ENCODE assay signal across 9 mouse cellular contexts in genomic region chr1:153133865-153134781, GRCm38 (mm10). TPM values are rescaled to one million over a fixed set of nuclear protein-coding genes. Genes with fewer than 3 reads are reported as not detected.
A peak's percentile ranks its signal among the peaks of the same experiment; 100 is the strongest.
DNase-seq lines count a peak whose midpoint lies in the region; ATAC-seq and TF ChIP-seq lines count a peak whose summit lies in the region.
"Had no signal": no experiment of that assay in that cellular context is flagged by ENCODE, and none has a peak within 500 bp of the region (broad histone marks: within the 10 kb centered on the region; RNA-seq: fewer than 3 reads in every experiment).

No protein-coding gene starts in this region.

- peaks cover 17% of the 10 kb centered on the region for H3K4me1 ChIP-seq in hindbrain, embryonic 13.5 days (replicated peaks)
- H3K4me1 ChIP-seq in midbrain, embryonic 15.5 days, result peaks cover 5% of the 10 kb centered on the region; the same call in 1 of the 2 replicates
- H3K4me1 ChIP-seq in cerebellum, adult 2 months (ENCODE audit: control insufficient read depth, insufficient read depth, low read length), result peaks cover 4% of the 10 kb centered on the region; the same call in 1 of the 2 replicates

- no peak for TF ChIP-seq CTCF in layer of hippocampus, adult 2 months (conservative IDR thresholded peaks at IDR 0.05)
- TF ChIP-seq CTCF in gastrocnemius, adult 2 months (IDR thresholded peaks at IDR 0.05), result no peak
- TF ChIP-seq CTCF in cerebellum, adult 2 months (IDR thresholded peaks at IDR 0.05; ENCODE audit: borderline replicate concordance, insufficient read depth, low read depth, low read length), result no peak

- no peak overlapping the region for H3K4me3 ChIP-seq in layer of hippocampus, adult 2 months
- peak overlapping the region; percentile 5; the same call in 1 of the 2 replicates for H3K4me3 ChIP-seq in gastrocnemius, adult 2 months
- no peak overlapping the region for H3K4me3 ChIP-seq in hindbrain, embryonic 13.5 days
- no peak overlapping the region for H3K4me3 ChIP-seq in midbrain, embryonic 15.5 days
- H3K4me3 ChIP-seq in cerebellum, adult 2 months (replicated peaks; ENCODE audit: insufficient read depth, low read depth, low read length), result no peak overlapping the region

- intact Hi-C loops in gastrocnemius, adult 2 months (cut with DNase I), result no loop called here

- no peak overlapping the region for H3K4me2 ChIP-seq in hindbrain, embryonic 13.5 days
- no peak overlapping the region for H3K4me2 ChIP-seq in midbrain, embryonic 15.5 days

- no peaks in the 10 kb centered on the region for H3K27me3 ChIP-seq in hindbrain, embryonic 13.5 days
- no peaks in the 10 kb centered on the region for H3K27me3 ChIP-seq in midbrain, embryonic 15.5 days (replicated peaks)
- no peaks in the 10 kb centered on the region for H3K27me3 ChIP-seq in cerebellum, adult 2 months (ENCODE audit: control insufficient read depth, insufficient read depth, low read length)
- H3K27me3 ChIP-seq: Patski had no signal

- no peak for DNase-seq in layer of hippocampus, adult 2 months (ENCODE audit: low spot score in 2 of 2)
- no peak for DNase-seq in layer of hippocampus, adult 9-10 months (ENCODE audit: low spot score)
- DNase-seq in gastrocnemius, adult 2 months, result peak; percentile 62
- no peak for DNase-seq in cerebellum, adult 2 months
- DNase-seq in spleen, postnatal 4 days (ENCODE audit: low spot score in 2 of 2), result no peak

- 0 out of 2 replicates have a peak overlapping the region, but pooled peaks have one; percentile 18 for H3K27ac ChIP-seq in layer of hippocampus, adult 2 months
- peak overlapping the region; percentile 84 for H3K27ac ChIP-seq in gastrocnemius, adult 2 months
- H3K27ac ChIP-seq in hindbrain, embryonic 13.5 days, result peak overlapping the region; percentile 62
- H3K27ac ChIP-seq in midbrain, embryonic 15.5 days, result peak overlapping the region; percentile 29; the same call in 1 of the 2 replicates
- no peak overlapping the region for H3K27ac ChIP-seq in cerebellum, adult 2 months (ENCODE audit: insufficient read depth, low read length)

- H3K9me3 ChIP-seq in hindbrain, embryonic 13.5 days, result no peaks in the 10 kb centered on the region
- H3K9me3 ChIP-seq in midbrain, embryonic 15.5 days, result no peaks in the 10 kb centered on the region

- 18% methylated on average over 9 of the region's 9 CpGs for WGBS in hindbrain, embryonic 13.5 days
- WGBS in midbrain, embryonic 15.5 days, result 12% methylated on average over 9 of the region's 9 CpGs
- WGBS in cerebellum, adult 2 months, result 58% methylated on average over 9 of the region's 9 CpGs

- no peak overlapping the region for H3K9ac ChIP-seq in hindbrain, embryonic 13.5 days
- H3K9ac ChIP-seq in midbrain, embryonic 15.5 days, result no peak overlapping the region

- no peak for TF ChIP-seq POLR2A in cerebellum, adult 2 months (IDR thresholded peaks at IDR 0.05; ENCODE audit: borderline replicate concordance, insufficient read depth, low read length)

- peak; percentile 68; the same call in 1 of the 2 replicates for ATAC-seq in hindbrain, embryonic 13.5 days (ENCODE audit: low FRiP score)
- ATAC-seq in midbrain, embryonic 15.5 days (replicated peaks), result no peak
- no peak for ATAC-seq in granulocyte monocyte progenitor cell, adult 5-6 weeks (replicated peaks; ENCODE audit: poor library complexity, severe bottlenecking)
- ATAC-seq: Patski had no signal

- no peaks in the 10 kb centered on the region for H3K36me3 ChIP-seq in hindbrain, embryonic 13.5 days
- no peaks in the 10 kb centered on the region for H3K36me3 ChIP-seq in midbrain, embryonic 15.5 days (replicated peaks)

RNA-seq across cellular contexts. Expression of gene Lamc2, which starts 52.1 kb away (rescaled TPM):
- 1 to 10 TPM; 1.6 to 3.2 TPM for total RNA-seq in layer of hippocampus, adult 2 months (2021)
- total RNA-seq in gastrocnemius, adult 2 months (2021), result 1 to 10 TPM; 3.8 to 4.4 TPM
- 0.80 and 0.84 TPM in 2 replicates for polyA plus RNA-seq in hindbrain, embryonic 13.5 days (2015; fragmentation: Nextera tagmentation; extraction: Ambion mirVana)
- 1.9 TPM in 2 replicates for polyA plus RNA-seq in midbrain, embryonic 15.5 days (2015; fragmentation: Nextera tagmentation; extraction: Ambion mirVana)
- 1.2 and 1.3 TPM in 2 replicates for polyA plus RNA-seq in cerebellum, adult 2 months (2012; rRNA removed)
- total RNA-seq in granulocyte monocyte progenitor cell, adult 5-6 weeks (2014; fragmentation: Nextera tagmentation), result not detected in 2 replicates
- total RNA-seq in granulocyte monocyte progenitor cell, adult 5-6 weeks (2017), result not detected in 2 replicates
